Mouse (Mus musculus) ovary, postnatal 36 days (tissue): ENCODE measurements around the gene Hdlbp.

Experiments used
- DNase-seq: peaks from one replicate; pipeline ENCODE4 v3.0.0; 2022; ENCODE audit warnings: low spot score, mixed read lengths

The Hdlbp gene

DNA sequence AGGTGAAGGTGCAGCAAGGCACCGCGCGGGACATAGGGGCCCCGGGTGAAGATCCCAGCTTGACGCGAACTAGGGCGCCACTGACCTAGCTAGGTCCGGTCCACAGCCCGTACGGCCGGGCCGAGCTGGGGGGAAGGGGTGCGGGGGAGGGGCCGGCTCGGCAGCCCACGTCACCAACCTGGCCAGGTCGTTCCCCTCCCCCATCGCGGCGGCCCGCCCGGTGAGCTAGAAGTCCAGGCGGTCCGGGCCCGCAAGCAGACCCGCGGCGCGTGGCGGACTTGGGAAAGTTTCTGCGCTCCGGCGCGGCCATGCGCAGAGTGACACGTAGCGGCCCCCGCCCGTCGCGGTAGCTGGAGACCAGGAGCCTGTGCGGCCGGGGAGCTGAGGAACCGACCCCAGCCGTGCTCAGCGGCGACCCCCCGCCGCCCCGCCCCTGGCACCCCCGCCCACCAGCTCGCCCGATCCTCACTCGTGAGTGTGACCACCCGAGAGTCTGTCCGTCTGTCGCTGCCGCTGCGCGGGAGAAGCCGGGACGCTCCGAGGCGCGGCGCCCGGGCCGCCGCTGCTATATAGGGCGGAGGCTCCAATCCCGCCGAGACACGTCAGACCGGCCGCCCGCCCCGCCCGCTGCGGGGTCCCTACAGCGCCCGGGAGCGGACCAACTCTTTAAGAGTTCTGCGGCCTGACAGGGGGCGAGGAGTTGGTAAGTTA lies 33.3 kb downstream of the Hdlbp start:
- DNase-seq, result peak; percentile 88

DNA sequence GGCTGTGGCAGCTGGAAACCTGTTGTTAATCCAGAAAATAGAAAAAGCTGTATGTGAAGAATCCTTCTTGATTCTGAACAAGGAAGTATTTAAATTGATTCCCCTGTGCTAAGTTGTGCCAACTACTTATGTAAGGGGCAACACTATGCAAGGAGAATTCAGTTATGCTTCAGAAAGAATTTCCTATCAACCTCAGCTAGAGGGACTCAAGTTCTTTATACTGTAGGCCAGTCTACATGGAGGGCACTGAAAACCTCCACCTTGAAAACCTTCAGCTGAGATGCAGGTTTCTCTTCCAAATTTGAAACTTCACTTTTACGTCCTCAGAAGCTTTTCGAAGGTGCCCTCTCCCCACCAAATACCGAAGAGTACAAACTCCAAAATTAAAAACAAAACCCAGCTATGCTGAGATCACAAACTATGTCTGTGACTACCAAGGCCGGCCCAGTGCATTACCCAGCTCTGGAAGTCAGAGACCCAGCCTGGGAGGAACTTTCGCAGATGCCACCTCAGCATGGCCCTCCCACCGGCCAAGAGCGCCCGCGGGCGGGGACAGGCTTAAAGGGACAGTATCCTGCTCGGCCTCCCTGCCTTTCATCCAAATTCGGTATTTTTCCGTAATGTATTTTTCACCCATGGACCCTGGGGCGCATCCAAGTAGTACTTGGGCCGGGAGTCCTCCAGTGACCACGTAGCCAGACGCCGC lies 34.1 kb downstream of the Hdlbp start:
- peak; percentile 82 for DNase-seq

DNA sequence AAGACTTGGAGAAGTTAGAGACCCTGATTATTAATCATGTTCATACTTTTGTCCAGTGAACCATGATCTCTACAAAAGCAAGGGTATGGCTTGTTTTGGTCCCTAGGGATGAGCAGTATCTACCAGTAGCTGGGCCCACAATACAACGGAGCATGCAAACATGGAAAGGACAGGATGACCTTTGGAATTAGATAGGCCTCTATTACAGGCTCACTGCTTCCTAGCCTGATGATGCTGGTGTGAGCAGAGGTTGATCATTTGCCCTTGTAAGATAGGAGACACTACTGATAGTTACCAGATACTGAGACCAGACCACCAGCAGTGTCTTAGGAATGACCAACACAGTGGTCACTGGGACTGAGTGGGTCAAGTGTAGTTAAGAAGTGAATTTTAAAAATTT lies 39.3 kb downstream of the Hdlbp start:
- no peak for DNase-seq

DNA sequence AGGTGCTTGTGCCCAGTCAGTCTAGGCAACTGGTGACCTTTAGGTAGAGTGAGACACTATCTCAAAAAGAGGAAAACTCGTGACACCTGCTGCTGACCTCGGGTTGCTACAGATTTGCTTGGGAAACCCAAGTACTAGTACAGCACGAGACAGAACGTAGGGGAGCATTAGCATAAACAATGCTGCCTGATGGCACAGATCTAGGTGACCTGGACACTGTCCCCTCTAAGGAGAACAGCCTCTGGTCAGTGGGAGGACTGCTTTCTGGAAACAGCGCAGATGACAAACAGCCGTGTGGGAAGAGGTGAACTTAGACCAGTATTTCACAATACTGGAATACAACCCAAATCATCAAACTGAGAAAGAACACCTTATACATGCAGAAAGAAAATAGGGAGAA lies 46.5 kb downstream of the Hdlbp start:
- no peak for DNase-seq

DNA sequence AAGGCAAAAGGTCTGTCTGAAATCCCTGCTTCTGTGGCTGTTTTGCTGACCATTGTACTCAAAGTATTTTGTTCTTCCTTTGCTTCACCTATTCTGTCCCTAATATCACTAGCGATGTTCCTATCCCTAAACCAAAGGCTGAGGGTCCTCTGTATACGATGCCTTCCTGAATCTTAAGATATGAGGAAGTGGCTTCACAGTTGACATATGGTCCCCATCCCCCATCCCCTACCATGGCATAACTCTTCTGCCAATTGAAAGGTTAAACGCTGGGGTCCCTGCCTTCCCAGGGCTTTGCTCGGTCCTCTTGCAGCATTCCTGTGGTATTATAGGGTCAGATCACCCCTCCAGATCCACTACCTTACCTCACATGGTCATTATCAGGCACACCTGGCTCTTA lies 75.2 kb downstream of the Hdlbp start:
- no peak for DNase-seq

DNA sequence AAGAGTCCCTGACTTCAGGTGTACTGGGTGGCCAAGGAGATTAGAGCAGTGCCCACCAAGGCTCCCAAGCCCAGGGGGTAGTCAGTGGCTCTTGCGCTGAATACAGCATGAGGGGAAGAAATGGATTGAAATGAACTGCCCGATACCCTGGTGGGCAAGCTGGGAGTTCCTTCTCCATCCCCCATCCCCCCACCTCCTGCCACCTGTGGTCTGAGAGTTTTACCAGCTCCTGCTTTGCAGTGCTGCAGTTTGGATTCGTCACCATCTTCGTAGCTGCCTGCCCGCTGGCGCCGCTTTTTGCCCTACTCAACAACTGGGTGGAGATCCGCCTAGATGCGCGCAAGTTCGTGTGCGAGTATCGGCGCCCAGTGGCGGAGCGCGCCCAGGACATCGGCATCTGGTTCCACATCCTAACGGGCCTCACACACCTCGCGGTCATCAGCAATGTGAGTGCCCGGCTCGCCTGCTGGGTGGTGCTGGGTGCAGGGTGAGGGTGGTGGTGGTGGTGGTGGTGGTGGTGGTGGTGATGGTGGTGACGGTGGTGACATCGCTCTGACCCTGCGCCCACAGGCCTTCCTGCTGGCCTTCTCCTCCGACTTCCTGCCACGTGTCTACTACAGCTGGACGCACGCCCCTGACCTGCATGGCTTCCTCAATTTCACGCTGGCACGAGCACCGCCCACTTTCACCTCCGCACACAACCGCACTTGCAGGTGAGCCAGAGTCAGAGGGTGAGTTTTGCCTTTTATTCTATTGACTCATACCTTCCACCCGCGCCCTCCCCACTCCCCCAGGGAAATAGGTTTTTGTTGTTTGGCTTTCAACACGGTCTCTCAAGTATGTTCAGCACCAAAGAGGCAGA lies 77.2 kb downstream of the Hdlbp start:
- DNase-seq, result no peak

DNA sequence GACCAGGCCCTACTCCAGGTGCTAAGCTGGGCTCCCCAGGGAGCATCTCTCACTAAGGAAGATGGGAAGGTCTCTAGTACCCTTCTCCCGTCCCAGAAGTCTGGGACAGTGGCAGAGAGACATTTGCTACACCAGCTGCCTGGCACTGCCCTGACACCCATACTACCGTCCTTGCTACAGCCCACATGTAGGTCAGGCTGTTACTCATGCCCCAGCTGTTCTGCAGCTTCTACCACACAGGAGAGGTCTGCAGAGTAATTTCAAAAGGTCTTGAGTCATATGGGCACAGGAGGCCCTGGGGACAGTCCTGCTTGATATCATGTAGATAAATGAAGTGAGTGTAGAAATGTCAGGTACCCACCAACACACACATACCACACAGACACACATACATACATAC lies 89.7 kb downstream of the Hdlbp start:
- DNase-seq, result no peak

DNA sequence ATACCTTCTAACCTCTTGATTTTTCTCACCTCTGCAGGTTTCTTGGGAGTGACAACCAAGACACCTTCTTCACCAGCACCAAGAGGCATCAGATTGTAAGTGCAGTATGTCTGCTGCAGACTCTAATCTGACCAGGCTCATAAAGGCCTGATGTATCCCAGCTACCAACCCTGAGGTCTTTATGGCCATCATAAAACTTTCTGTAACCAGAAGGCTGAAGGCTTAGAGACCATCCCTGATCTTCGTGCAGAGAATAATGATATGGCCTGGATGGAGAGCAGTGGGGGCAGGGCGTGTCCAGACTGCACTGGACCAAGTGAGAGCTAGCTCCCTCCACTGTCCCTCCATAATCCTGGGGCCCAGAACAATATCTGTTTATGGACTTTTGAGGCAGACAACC lies 91.4 kb downstream of the Hdlbp start:
- no peak for DNase-seq

DNA sequence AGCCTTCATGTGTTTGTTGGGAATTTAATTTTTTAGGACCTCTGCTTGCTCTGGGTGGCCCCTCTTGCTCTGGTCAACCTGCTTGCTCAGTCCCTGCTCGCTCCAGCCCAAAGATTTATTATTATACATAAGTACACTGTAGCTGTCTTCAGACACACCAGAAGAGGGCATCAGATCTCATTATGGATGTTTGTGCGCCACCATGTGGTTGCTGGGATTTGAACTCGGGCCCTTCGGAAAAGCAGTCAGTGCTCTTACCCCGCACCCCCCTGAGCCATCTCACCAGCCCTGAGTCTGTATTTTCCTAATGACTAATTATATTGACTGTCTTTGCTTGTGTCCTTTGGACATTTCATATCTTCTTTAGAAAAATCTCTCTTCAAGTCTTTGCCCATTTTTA lies 99.5 kb downstream of the Hdlbp start:
- no peak for DNase-seq

DNA sequence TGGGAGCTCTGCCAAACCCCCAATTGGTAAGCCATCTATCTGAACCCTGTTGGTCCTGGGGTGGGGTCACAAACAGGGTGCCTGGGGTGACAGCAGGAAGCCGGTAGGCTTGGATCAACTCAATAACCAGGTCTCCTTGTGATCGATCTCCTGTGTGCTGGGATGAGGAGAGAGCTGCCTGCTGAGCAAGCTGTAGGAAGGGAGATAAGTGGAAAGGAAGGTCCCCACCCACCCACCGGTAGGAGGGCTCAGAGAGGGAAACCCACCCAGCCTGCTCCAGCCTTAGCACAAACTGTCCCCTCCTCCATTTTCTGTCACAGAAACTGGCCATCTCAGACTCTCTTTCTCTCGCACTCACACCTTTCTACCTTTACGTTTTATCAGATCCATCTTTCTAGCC lies 101.3 kb downstream of the Hdlbp start:
- no peak for DNase-seq

DNA sequence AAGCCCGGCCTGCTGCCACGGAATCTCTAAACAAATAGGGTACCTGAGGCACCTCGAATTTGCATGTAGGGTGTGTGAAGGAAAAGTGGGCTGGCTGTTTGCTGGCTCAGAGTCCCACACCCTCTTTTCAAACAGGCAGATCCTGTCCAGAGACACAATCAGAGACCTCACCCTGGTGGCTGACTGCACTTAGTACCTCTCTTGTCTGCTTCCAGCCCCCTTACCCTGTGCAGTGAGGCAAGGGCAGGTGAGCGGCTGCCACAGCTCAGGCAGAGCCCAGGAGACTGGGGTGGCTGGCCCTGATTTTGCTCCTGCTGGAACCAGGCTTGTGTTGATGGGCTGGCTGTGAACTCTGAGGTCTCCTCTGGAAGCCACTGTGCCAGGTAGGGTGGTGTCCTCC lies 105.0 kb downstream of the Hdlbp start, which contains the start of gene Ano7:
TSS of gene Ano7 (plus strand) at position 266 of the 400 bp plus-strand sequence.
- DNase-seq, result no peak

DNA sequence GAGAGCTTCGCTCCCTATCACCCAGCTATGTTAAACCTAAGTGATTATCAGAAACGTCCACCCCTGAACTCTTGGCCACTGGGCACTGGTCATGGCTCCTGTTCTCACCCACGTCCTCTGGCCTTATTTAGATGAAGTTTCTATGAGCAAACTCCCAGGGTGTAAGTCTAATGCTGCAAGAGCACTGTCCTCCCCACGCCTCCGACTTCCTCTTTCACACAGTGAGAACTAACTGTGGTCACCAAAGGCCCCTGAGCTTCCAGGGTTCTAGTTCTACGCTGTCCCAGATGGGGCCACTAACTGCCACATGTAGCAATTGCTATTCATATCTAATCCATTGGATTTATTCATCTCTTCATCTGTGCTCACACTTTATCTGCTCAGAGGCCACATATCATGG lies 113.0 kb downstream of the Hdlbp start:
- DNase-seq, result no peak

DNA sequence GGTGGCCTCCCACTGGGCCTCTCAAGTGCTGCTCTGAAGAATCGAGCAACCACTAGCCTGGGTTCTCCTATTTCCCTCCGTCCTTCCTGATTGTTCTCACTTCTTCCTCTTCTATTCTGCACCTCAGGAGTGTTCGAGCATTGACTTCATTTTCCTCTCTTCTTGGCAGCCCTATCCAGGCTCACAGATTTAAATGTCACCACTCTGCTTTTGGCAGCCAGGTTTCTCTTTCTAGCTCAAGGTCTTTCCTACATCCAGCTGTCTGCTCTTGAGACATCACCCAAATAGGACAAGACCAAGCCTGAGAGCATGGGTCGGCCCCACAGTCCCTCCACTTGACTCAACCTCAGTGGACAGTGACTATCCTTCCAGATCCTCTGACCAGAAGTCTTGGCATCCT lies 116.0 kb downstream of the Hdlbp start:
- no peak for DNase-seq
